Mouse (Mus musculus): Measurements from ENCODE around the gene Pnmt. TPM values are rescaled to one million over a fixed set of nuclear protein-coding genes. Genes with fewer than 3 reads are reported as not detected.

Gene Pnmt
- polyA plus RNA-seq (2014; fragmentation: Nextera tagmentation; extraction: Ambion mirVana) = 3.0 and 3.4 TPM in 2 replicates

- peaks cover 21% of the 10 kb centered on the region; the same call in 1 of the 2 replicates for H3K27me3 ChIP-seq (ENCODE audit: control insufficient read depth, insufficient read depth, low read length)
- DNase-seq (ENCODE audit: low spot score) (no peak), ATAC-seq (ENCODE audit: low FRiP score) (no peak)
- H3K36me3 ChIP-seq (replicated peaks; ENCODE audit: control insufficient read depth, insufficient read depth) = 0 out of 2 replicates have a peak, but pooled peaks cover under 1% of the 10 kb centered on the region
- H3K27ac ChIP-seq = no peak within 1 kb of the TSS
- 0 out of 2 replicates have a peak within 1 kb of the TSS, but pooled peaks have one; percentile 16 for H3K4me2 ChIP-seq (replicated peaks)
- H3K4me3 ChIP-seq (replicated peaks; ENCODE audit: low read length) = no peak within 1 kb of the TSS
- H3K9me3 ChIP-seq (ENCODE audit: control insufficient read depth, low read length) = no peaks in the 10 kb centered on the region
- 56% methylated on average over 25 of the region's 25 CpGs for WGBS
- no peak within 1 kb of the TSS for H3K9ac ChIP-seq
- no peaks in the 10 kb centered on the region for H3K4me1 ChIP-seq (replicated peaks; ENCODE audit: control insufficient read depth, insufficient read depth, low read length)
Measured at GRCm38 (mm10) chr11:98385638-98386585, at the start of gene Pnmt. Gene Pnmt (plus strand): TSS chr11:98386450.

GRCm38 (mm10) chr11:98338507-98338961 is 47.7 kb upstream of the Pnmt start:
- peaks cover 28% of the 10 kb centered on the region; the same call in 1 of the 2 replicates for H3K4me1 ChIP-seq (replicated peaks; ENCODE audit: control insufficient read depth, insufficient read depth, low read length)

GRCm38 (mm10) chr11:98339071-98339501 is 47.2 kb upstream of the Pnmt start:
- H3K4me2 ChIP-seq (replicated peaks) = peak overlapping the region; percentile 92
- peaks cover 24% of the 10 kb centered on the region; the same call in 1 of the 2 replicates for H3K4me1 ChIP-seq (replicated peaks; ENCODE audit: control insufficient read depth, insufficient read depth, low read length)
- DNase-seq (ENCODE audit: low spot score) (peak; percentile 62), ATAC-seq (ENCODE audit: low FRiP score) (no peak)
- H3K4me3 ChIP-seq (replicated peaks; ENCODE audit: low read length) = peak overlapping the region; percentile 45
- H3K27ac ChIP-seq = peak overlapping the region; percentile 90
- H3K9me3 ChIP-seq (ENCODE audit: control insufficient read depth, low read length) = no peaks in the 10 kb centered on the region
- under 1% methylated on average over 19 of the region's 19 CpGs for WGBS
- H3K36me3 ChIP-seq (replicated peaks; ENCODE audit: control insufficient read depth, insufficient read depth) = no peaks in the 10 kb centered on the region
- peak overlapping the region; percentile 57 for H3K9ac ChIP-seq
- H3K27me3 ChIP-seq (ENCODE audit: control insufficient read depth, insufficient read depth, low read length) = peaks cover 76% of the 10 kb centered on the region

More at GRCm38 (mm10) chr11:98338507-98338961, 47.7 kb upstream of the Pnmt start:
- Histone ChIP-seq H3K4me2 (replicated peaks) (peak overlapping the region; percentile 92), H3K36me3 (replicated peaks; ENCODE audit: control insufficient read depth, insufficient read depth) (no peaks in the 10 kb centered on the region), H3K9me3 (ENCODE audit: control insufficient read depth, low read length) (no peaks in the 10 kb centered on the region), H3K27ac (peak overlapping the region; percentile 90), H3K27me3 (ENCODE audit: control insufficient read depth, insufficient read depth, low read length) (peaks cover 82% of the 10 kb centered on the region), H3K9ac (peak overlapping the region; percentile 57), H3K4me3 (replicated peaks; ENCODE audit: low read length) (peak overlapping the region; percentile 45)
- under 1% methylated on average over 36 of the region's 57 CpGs for WGBS
- peak; percentile 55; the same call in 1 of the 2 replicates for ATAC-seq (ENCODE audit: low FRiP score)
- DNase-seq (ENCODE audit: low spot score) = peak; percentile 71

GRCm38 (mm10) chr11:98339679-98340287 is 46.5 kb upstream of the Pnmt start:
- Histone ChIP-seq H3K9me3 (ENCODE audit: control insufficient read depth, low read length) (no peaks in the 10 kb centered on the region), H3K27me3 (ENCODE audit: control insufficient read depth, insufficient read depth, low read length) (peaks cover 69% of the 10 kb centered on the region), H3K9ac (no peak overlapping the region), H3K4me3 (replicated peaks; ENCODE audit: low read length) (peak overlapping the region; percentile 45; the same call in 1 of the 2 replicates), H3K27ac (peak overlapping the region; percentile 90), H3K4me1 (replicated peaks; ENCODE audit: control insufficient read depth, insufficient read depth, low read length) (peaks cover 17% of the 10 kb centered on the region; the same call in 1 of the 2 replicates), H3K4me2 (replicated peaks) (peak overlapping the region; percentile 92), H3K36me3 (replicated peaks; ENCODE audit: control insufficient read depth, insufficient read depth) (no peaks in the 10 kb centered on the region)
- WGBS = 13% methylated on average over 11 of the region's 11 CpGs
- DNase-seq (ENCODE audit: low spot score) (no peak), ATAC-seq (ENCODE audit: low FRiP score) (no peak; the same call in 1 of the 2 replicates)

- Histone ChIP-seq H3K4me3 (replicated peaks; ENCODE audit: low read length) (no peak overlapping the region), H3K27ac (no peak overlapping the region), H3K4me2 (replicated peaks) (no peak overlapping the region), H3K36me3 (replicated peaks; ENCODE audit: control insufficient read depth, insufficient read depth) (no peaks in the 10 kb centered on the region), H3K4me1 (replicated peaks; ENCODE audit: control insufficient read depth, insufficient read depth, low read length) (peaks cover 16% of the 10 kb centered on the region; the same call in 1 of the 2 replicates), H3K9ac (no peak overlapping the region), H3K9me3 (ENCODE audit: control insufficient read depth, low read length) (no peaks in the 10 kb centered on the region), H3K27me3 (ENCODE audit: control insufficient read depth, insufficient read depth, low read length) (peaks cover 66% of the 10 kb centered on the region)
- 4% methylated on average over 4 of the region's 4 CpGs for WGBS
- DNase-seq (ENCODE audit: low spot score) = no peak
- no peak for ATAC-seq (ENCODE audit: low FRiP score)
Measured at GRCm38 (mm10) chr11:98340597-98340996, 45.7 kb upstream of the Pnmt start.

- H3K4me3 ChIP-seq (replicated peaks; ENCODE audit: low read length) = no peak overlapping the region
- H3K9me3 ChIP-seq (ENCODE audit: control insufficient read depth, low read length) = no peaks in the 10 kb centered on the region
- H3K27ac ChIP-seq = no peak overlapping the region
- H3K4me2 ChIP-seq (replicated peaks) = no peak overlapping the region
- DNase-seq (ENCODE audit: low spot score) (no peak), ATAC-seq (ENCODE audit: low FRiP score) (no peak)
- WGBS = 52% methylated on average over 4 of the region's 4 CpGs
- H3K4me1 ChIP-seq (replicated peaks; ENCODE audit: control insufficient read depth, insufficient read depth, low read length) = peaks cover 16% of the 10 kb centered on the region; the same call in 1 of the 2 replicates
- no peak overlapping the region for H3K9ac ChIP-seq
- peaks cover 66% of the 10 kb centered on the region for H3K27me3 ChIP-seq (ENCODE audit: control insufficient read depth, insufficient read depth, low read length)
- no peaks in the 10 kb centered on the region for H3K36me3 ChIP-seq (replicated peaks; ENCODE audit: control insufficient read depth, insufficient read depth)
Measured at GRCm38 (mm10) chr11:98341174-98341573, 45.1 kb upstream of the Pnmt start.

GRCm38 (mm10) chr11:98342000-98342945 is 44.0 kb upstream of the Pnmt start:
- peak overlapping the region; percentile 40 for H3K4me2 ChIP-seq (replicated peaks)
- H3K4me3 ChIP-seq (replicated peaks; ENCODE audit: low read length) = peak overlapping the region; percentile 11; the same call in 1 of the 2 replicates
- peaks cover 66% of the 10 kb centered on the region for H3K27me3 ChIP-seq (ENCODE audit: control insufficient read depth, insufficient read depth, low read length)
- H3K36me3 ChIP-seq (replicated peaks; ENCODE audit: control insufficient read depth, insufficient read depth) = no peaks in the 10 kb centered on the region
- DNase-seq (ENCODE audit: low spot score) (peak; percentile 98), ATAC-seq (ENCODE audit: low FRiP score) (0 out of 2 replicates have a peak, but pooled peaks have one; percentile 43)
- H3K27ac ChIP-seq = no peak overlapping the region
- peaks cover 16% of the 10 kb centered on the region; the same call in 1 of the 2 replicates for H3K4me1 ChIP-seq (replicated peaks; ENCODE audit: control insufficient read depth, insufficient read depth, low read length)
- no peak overlapping the region for H3K9ac ChIP-seq
- no peaks in the 10 kb centered on the region for H3K9me3 ChIP-seq (ENCODE audit: control insufficient read depth, low read length)
- WGBS = under 1% methylated on average over 29 of the region's 29 CpGs

- H3K4me1 ChIP-seq (replicated peaks; ENCODE audit: control insufficient read depth, insufficient read depth, low read length) = peaks cover 6% of the 10 kb centered on the region; the same call in 1 of the 2 replicates
- peak overlapping the region; percentile 39; the same call in 1 of the 2 replicates for H3K4me2 ChIP-seq (replicated peaks)
- H3K9ac ChIP-seq = no peak overlapping the region
- no peaks in the 10 kb centered on the region for H3K36me3 ChIP-seq (replicated peaks; ENCODE audit: control insufficient read depth, insufficient read depth)
- peaks cover 71% of the 10 kb centered on the region for H3K27me3 ChIP-seq (ENCODE audit: control insufficient read depth, insufficient read depth, low read length)
- H3K4me3 ChIP-seq (replicated peaks; ENCODE audit: low read length) = no peak overlapping the region
- 2% methylated on average over 14 of the region's 14 CpGs for WGBS
- H3K9me3 ChIP-seq (ENCODE audit: control insufficient read depth, low read length) = no peaks in the 10 kb centered on the region
- no peak for ATAC-seq (ENCODE audit: low FRiP score)
- DNase-seq (ENCODE audit: low spot score) = peak; percentile 81
- no peak overlapping the region for H3K27ac ChIP-seq
Measured at GRCm38 (mm10) chr11:98345253-98345652, 41.0 kb upstream of the Pnmt start.
